Mouse (Mus musculus) layer of hippocampus, adult 18-20 months (tissue): ENCODE measurements around the gene Fam124a. TPM values are rescaled to one million over a fixed set of nuclear protein-coding genes. Genes with fewer than 3 reads are reported as not detected.
"Not testable (repeated sequence)": the region's sequence is repeated elsewhere in the genome, so short reads cannot be mapped to it uniquely, and the experiment has no call there.

Experiments used
- DNase-seq, 2 experiments: peaks; one replicate each; pipeline ENCODE4 v3.0.0; 2022; ENCODE audit warnings: low spot score in 2 of 2
- long read RNA-seq: library from polyadenylated mRNA; stranded (forward); transcript quantifications from one replicate; pipeline ENCODE4 v2.0.0, GENCODE M21; 2021
- total RNA-seq, 2 experiments: library from RNA; stranded (reverse); gene quantifications; 2 replicates each; pipeline ENCODE4 v1.2.3; 2021

Fam124a gene
- total RNA-seq = 10 to 100 TPM; 13.6 to 13.9 TPM
- long read RNA-seq, partial matches to known transcripts = 1 of 5 reads
- long read RNA-seq, other reads (novel, unspliced or antisense) = 2 of 5 reads

DNA sequence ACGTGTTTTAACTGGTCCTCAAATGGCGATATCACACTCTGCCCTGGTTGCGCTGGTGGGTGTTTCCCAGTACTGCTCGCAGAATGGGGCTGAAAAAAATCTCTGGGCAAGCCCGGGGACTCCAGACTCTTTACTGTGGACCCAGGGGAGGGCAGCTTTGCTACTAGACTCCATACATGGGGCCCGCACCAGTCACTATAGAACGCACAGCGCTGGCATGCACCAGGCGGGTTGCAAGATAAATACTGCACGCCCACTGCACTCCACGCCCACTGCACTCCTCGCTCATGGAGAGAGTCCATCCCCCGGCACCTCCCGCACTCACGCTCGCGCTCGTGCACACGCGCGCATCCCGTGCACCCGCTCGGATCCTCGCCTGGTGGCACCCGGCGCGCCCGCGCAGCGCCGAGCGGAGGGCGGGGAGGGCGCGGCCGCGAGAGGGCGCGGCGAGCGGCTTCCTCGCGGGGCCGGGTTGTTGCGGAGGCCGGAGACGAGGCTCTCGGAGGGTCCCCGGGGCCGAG, at the start of gene Fam124a:
TSS of gene Fam124a (plus strand) at position 429 of the 521 bp plus-strand sequence.
- peak; percentile 68 to 85 for DNase-seq

DNA sequence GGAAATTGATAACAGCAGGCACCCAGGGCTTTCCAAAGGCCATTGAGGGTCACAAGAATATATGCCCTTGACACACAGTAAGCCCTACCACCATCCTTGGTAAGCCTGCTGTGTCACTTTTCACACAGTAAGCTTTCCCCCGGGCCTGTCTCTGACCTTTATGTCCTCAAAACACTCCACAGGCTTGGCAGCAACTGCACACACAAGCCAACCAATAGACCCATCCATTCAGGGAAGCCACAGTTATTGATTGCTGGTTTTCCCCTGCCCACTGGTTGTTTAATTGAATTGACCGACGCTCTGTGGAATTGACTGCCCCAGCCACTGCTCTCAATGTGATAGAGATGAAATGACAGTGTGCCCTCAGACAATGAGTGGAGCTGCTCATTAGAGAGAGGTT, 49.3 kb upstream of the Fam124a start:
- no peak for DNase-seq

DNA sequence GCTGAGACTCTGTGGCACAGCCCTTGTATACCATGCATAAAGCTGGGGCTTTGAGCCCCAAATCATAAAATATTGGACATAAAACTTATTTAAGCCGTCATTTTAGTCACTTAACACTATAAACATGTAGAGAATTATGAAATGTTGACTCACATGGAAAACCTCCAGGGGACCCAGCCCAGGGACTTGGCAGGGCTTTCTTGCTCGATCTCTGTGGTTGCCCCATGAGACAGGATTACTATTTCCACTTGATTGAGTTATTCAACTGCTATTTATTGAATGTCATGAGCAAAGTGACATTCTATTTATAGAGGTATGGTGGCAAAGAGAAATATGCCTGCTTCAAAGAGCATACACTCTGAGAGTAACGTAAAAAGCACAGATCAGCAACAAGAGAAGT, 46.2 kb upstream of the Fam124a start:
- peak in 1 of 2 experiments; percentile 33 for DNase-seq

DNA sequence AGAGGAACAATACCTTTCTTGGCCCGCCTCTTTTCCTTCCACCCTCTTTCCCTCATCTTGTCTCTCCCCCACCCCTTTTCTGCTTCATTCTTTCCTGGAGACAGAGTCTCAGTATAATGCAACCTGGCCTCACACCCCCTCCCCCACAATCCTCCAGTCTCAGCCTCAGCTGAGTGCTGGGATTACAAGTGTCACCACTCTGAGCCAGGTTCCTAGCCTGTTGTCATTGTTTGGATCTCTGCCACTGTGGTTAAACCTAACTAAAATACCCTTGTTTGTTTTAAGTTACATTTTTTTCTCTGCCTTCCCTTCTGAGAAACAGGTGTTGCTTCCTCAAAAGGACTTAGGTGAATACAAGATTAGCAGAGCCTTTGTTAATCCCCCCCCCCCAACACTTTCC, 42.7 kb upstream of the Fam124a start:
- DNase-seq = no peak

DNA sequence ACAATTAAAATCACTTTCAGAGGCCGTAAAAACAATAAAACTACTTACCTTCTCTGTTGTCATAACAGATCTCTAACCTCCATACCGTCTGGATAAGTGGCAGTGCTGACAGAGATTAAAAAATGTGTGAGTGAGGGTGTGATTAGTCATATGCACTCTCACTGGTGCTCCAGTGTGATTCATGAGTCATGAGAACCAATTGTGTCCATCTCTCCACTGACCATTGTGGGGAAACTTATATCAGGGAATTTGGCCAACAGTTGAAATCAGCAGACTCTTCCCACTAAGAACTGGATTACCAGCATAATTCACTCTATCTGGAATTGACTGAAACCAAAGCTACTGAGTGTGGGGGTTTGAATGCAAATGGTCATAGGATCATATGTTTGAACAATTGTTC, 24.6 kb upstream of the Fam124a start:
- no peak for DNase-seq

DNA sequence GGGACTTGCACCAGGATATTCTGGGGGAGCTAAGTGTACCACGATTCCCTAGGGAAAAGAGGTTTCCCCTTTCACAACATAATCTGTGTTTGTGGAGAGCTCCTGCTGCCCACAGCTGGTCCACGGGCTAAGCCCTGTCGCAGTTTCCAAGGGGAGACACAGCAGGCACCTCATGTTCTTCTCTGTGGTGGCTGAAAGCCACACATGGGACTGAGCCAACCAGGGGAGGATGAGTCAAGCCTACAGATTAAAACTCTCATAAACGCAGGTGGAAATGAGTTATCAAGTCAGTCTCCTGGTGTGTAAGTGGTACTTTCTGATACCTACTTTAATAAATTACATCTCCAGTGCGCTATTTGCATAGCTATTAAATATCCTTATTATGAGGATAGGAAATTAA, 19.4 kb upstream of the Fam124a start:
- DNase-seq = no peak

DNA sequence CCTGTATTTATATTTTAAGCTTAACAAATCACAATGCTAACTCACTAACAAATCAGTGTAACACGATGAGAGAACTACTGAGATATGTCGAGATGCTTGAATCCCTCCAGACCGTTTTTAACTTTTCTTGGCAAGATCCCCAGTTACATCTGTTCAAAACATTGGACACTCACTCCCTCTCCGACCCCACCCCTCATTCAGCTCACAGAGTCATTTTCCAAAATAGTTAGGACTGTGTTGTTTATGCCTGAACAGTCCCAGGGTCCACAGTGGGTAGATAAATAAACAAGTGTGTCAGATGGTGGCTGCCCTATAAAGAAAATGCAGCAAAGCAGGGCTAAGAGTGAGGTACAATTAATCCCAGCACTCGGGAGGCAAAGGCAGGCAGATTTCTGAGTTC, 18.5 kb upstream of the Fam124a start:
- DNase-seq = no peak

DNA sequence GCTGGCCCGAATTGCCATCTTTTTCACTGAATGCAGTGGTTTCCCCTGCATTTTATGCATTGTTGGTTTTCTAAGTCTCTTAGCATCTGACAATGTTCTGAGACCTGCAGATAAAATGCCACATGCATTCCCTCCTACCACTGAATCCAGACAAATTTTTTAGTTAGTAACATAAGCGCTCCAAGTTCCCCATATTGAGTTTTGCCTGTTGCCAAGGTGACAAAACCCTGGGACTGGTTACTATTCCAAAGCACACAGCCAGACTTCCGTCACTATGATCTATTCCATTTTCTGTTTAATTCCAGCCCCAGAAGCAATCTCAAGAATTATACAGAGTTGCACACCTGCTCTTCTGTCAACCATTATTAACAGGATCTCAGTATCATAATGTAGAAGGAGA, 15.7 kb upstream of the Fam124a start:
- peak; percentile 48 to 77 for DNase-seq

DNA sequence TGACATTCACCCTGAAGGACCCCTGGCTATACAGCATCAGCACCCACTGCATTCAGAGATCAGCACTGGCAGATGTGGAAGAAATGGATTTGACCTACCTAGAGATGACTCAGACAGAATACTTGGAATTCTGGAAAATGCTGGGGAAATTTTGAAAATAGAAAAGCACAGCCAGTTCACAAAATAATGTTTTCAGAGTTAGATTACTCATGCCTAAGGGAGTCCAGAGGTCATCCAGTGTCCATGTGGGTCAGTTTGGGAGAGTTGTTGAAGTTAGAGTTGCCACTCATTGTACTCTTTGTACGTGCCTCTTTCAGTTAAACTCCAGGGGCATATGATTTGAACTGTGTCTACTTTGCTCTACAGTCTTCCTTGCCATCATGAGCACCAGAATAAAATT, 13.8 kb upstream of the Fam124a start:
- no peak for DNase-seq

DNA sequence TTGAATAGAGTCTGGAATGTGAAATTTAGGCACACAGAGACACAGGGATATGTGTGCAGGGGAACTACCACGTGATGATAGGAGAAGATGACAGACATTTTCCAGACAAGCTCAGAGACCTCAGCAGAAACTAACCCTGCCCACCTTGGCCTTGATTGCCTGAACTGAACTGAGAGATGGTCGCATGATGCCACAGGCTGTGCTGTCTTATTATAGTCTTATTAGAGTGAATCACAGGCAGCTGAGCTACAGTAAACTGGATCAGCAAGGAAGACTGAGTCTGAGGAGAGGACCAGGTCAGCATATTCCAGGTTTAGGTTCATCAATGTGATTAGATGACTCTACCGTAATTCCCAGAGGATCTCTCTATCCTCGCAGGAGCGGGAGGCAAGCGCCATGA, 9.2 kb upstream of the Fam124a start:
- no peak for DNase-seq

DNA sequence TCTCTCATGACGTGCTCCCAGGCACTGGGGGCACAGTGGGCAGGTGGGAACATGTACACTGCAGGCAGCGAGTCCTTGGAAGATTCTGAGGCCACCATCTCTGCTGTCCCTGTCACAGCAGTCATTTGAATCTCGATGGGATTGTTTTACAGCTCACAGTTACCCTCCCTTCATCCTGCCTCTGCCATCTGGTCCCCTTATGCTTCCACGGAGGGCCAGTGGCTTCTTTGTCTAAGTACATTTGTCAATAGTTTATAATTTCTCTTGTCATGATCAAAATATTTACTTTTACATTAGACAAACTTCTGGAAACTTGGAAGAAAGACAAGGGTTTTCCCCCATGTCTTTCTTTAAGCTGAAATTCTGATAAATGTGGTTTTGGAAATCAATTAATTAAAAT, 8.8 kb upstream of the Fam124a start:
- DNase-seq = peak; percentile 11 to 55

DNA sequence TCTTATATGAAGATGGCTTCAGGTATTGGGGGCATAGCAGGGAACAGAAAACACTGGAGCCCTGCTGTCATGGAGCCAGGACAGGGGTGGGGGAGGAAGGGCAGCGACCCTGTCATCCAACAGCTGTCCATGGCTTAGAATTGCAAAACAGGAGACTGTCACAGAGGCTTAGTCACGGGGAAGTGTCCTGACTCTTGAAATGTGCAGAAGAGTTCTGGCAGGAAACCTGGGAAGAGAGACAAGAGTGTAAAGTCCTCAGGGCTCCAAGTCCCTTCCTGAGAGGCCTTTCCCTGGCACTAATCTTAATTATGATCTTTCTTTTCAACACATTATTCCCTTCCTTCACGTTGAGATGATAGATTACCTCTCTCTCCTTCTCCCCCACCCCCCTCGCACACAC, 5.4 kb upstream of the Fam124a start:
- no peak for DNase-seq

DNA sequence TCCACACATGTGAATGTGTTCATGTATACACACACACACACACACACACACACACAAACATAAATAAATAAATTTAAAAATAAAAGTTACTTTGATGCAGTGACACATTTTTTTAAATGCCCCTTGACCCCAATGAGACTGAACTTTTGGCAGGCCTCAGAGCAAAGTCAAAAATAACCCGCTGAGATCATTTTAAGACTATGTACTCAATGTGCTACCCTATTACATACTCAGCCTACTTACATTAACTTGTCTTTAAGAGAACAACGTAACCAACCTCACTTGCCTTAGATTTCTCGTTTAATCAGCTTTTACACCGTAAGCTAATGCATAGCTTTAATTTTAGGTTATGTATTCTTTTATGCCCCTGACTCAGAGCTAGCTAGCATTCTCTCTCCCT, 2.8 kb upstream of the Fam124a start:
- no peak for DNase-seq

DNA sequence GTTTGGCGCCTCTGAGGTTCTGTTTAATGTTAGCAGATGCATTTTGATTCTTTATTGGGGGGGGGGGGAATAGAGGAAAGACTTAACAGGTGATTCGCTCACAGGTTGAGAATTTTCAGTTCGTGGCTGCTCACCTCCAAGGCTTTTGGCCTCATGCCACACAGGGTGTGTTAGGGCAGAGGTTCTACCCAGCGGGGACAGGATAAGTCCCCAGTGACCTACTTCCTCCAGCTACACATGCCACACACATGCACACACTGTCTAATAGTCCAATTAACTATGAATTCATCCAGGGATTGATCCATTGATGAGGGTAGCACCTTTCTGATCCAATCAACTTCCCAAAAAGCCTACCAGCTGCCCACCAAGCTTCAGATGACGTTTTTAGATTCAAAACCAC, 1.8 kb upstream of the Fam124a start:
- DNase-seq = no peak

DNA sequence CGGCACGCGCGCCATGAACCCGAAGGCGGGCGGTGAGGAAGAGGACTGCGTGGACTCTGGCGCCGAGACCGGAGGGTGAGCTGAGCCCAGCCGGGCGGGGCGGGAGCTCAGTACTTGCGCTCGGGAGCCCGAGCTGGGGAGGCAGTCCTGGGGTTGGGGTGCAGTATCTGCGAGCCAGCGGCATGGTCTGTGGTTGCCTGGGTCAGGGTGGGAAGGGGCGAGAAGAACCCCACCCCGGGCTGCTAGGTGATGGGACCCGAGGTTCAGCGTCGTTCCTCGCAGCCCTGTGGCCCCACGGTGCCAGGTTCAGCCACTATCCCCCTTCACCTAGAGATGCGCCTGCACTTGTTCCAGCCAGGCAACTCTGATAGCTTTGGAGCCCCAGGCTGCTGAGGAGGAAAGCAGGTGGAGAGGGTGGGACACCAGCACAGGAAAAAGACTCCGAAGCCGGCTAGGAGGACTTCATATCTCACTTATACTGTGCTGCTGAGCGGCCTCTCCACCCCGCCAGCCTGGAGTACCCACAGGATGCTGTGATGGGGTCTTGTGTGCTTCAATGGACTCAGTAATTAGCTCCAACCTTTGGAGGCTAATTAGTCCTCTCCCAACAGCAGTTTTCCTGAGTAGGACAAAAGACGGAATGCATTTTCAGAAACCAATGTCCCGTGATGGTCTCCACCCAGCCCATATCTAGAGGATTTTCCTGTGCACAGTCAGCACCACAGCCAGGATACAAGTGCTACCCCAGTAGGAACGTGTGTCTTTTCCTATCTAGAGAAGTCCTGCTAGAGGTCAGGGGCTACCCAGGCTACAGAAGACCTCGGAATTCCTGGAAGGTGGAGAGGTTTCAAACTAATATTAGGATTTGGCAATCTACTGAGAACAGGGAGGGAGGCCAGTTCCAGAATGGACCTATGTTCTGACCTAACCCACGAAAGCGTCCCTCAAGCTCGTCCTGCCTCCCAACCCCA, 588 bp downstream of the Fam124a start:
- peak in 1 of 2 experiments; percentile 18 for DNase-seq

DNA sequence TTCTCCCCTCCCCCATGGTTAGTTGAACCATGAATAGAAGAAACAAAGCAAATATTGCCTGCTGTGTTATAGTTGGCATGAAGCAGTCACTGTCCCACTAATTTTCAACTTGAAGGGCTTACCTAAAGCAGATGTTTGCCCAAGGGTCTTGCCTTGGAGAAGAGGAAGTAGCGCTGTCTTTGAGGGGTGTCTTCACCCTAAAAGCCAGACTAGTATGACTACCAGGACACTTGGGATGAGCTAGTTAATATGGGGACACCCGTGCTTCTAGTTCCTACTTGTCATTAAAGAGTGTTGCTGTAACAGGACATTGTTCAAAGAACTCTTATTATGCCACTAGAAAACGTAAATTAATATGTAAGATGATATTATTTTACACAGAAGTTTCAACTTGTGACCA, 1.6 kb downstream of the Fam124a start:
- DNase-seq = no peak

DNA sequence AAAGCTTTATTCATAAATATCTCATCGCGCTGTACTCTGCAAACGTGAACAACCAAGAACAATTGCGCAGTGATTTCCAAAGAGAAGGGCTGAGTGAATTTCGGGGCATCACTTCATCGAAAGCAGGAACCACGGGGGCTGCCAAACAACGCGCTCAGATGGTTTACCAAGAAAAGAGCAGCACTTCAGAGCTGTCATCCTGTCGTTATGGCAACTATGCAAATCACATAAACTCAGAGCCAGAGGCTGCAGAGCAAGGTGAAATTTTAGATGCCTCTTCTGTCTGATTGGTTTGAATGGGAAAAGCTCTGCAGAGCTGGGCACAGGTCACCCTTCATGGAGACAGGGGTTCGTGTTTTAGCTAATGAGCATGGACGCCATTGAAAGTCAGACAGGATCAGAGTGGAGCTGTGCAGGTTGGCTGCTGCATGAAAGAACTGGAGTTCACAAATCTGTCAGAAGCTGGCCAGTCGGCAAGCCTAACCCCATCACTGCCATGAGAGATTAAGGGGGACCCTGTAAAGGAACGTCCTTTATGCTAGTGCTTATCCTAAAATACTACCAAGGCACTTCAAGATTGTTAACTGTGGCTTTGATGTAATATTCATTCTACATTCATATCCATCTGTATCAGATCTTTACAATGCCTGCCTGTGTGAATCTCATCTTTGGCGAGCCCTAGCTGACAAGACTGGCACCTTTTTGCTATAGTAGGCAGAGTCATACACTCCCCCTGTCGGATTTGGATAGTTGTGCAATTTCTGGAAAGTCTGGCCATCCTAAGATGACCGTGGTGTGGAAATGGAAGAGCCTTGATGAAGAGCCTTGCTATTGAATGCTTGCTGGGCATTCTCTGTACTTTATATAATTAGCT, 6.6 kb downstream of the Fam124a start:
- DNase-seq = peak; percentile 68 to 85

DNA sequence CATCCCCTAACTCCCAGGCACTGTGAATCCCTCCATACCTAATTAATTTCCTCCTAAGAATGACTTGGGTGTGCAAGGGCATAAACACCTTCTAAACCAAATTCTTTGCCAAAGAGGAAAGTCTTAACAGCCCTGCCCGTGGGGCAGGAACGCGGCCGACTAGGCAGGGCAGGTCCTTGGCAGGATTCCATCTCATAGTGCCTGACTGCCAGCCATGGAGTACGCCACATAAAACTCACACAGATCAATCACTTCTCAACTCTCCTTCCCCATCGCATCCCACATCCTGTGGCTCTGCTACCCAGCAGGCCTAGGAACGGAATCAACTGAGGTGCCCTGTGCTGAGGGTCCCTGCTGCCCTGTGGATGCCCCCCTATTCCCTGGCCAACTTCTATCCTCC, 8.1 kb downstream of the Fam124a start:
- no peak for DNase-seq

DNA sequence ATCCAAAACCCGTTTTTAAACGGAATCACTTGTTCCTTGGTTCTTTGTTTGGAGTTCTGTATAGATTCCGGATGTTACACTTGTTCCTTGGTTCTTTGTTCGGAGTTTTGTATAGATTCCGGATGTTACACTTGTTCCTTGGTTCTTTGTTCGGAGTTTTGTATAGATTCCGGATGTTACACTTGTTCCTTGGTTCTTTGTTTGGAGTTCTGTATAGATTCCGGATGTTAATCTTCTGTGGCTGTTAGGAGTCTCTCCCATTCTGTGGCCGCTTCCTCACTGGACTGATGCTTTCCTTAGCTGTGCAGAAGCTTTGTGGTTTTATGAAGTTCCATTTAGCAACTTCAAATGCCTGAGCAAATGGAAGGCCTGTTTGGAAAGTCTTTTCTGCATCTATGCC, 11.3 kb downstream of the Fam124a start, which contains the start of gene Gm4131:
TSS of gene Gm4131 (minus strand) at position 101 of the 400 bp plus-strand sequence.
- not testable (repeated sequence) for DNase-seq

DNA sequence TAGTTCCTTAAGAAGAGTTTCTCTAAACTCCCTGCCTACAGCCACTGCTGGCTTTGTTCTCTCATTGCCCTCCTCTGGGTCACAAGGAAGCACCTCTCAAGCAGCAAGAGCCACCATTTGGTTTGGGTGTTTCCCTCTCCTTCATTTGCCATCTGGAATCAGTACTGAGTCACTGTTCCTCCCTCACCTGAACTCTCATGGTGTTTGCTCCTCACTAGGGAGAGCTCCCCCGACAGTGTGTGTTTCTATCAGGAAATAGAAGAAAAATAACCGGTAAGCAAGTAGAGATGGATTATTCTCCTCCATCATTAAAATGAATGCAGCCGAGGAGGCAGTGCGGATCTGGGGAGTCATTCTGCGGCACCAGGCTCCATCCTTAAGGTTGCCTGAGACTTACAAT, 13.9 kb downstream of the Fam124a start:
- no peak for DNase-seq

DNA sequence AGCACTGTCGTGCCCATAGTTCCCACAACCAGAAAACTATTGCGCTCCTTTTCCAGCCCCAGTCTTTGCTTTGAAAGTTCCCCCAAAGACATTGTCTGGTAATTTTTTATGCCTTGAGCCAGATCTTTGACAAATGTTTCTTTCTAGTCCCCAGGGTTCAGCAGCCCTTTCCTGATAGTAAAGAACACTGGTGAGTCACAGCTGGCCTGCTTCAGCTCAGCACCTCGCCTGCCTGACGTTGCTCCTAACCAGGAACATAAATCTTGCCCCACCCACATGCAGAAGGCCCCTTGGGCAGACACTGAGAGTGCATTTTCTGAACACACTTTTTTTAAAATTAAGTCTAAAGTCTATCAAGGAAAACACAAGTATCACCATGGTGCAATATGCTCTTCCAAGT, 14.8 kb downstream of the Fam124a start:
- DNase-seq = no peak

DNA sequence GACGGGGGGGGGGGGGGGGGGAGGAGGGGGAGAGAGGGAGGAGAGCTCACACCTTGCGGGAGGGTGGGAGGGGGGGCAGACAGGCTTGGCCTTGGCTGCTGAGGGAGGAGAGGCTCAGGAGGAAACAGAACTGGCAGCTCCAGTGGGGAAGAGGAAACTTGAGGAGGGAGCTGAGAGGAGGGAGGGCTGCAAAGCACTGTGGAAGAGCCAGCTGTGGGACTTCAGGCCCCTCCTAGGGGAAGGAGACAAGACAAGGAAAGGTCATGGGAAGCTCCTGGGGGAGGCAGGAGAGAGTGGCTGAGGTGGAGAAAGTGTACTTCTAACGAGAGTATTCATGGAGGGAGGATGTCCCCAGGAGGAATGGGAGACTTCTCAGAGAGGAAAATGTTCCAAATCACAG, 17.9 kb downstream of the Fam124a start:
- no peak for DNase-seq
